Comparison of ENCODE assay signal across 8 mouse cellular contexts in the genomic region with DNA sequence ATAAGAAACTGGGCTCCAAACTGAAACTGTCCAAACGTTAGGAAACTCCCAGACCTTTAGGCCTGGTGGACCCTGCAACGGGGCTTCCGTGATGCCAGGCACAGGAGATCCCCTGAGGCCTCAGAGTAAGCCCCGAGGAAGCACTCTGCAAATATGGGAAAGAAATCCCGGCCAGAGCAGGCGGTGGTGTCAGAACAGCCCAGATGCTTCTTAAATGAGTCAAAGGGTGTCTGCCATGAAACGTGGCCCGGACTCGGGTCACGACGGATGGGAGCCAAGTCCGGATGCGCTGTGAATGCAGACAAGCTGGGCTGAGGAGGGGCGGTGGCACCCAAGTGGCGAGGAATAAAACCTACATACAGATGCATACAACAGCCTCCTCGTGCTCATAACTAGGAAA. TPM values are rescaled to one million over a fixed set of nuclear protein-coding genes. Genes with fewer than 3 reads are reported as not detected.
DNase-seq lines count a peak whose midpoint lies in the region; ATAC-seq lines count a peak whose summit lies in the region.

No protein-coding gene starts in this region.

- H3K9ac ChIP-seq in forebrain, embryonic 13.5 days = no peak overlapping the region
- H3K9ac ChIP-seq in hindbrain, embryonic 11.5 days (ENCODE audit: low read depth, low read length) = no peak overlapping the region
- H3K9ac ChIP-seq in limb, embryonic 13.5 days = peak overlapping the region; percentile 39; the same call in 1 of the 2 replicates
- no peak overlapping the region for H3K9ac ChIP-seq in midbrain, embryonic 16.5 days (ENCODE audit: low read depth, low read length)

- H3K4me3 ChIP-seq in forebrain, embryonic 13.5 days = no peak overlapping the region; the same call in 1 of the 2 replicates
- H3K4me3 ChIP-seq in hindbrain, embryonic 11.5 days (ENCODE audit: low read depth, low read length) = no peak overlapping the region
- H3K4me3 ChIP-seq in limb, embryonic 13.5 days = peak overlapping the region; percentile 20
- no peak overlapping the region for H3K4me3 ChIP-seq in midbrain, embryonic 16.5 days (ENCODE audit: low read depth, low read length)

- H3K4me2 ChIP-seq in forebrain, embryonic 13.5 days = peak overlapping the region; percentile 46
- H3K4me2 ChIP-seq in hindbrain, embryonic 11.5 days (replicated peaks; ENCODE audit: low read depth, low read length) = peak overlapping the region; percentile 29
- H3K4me2 ChIP-seq in limb, embryonic 13.5 days (replicated peaks) = peak overlapping the region; percentile 49
- peak overlapping the region; percentile 17 for H3K4me2 ChIP-seq in midbrain, embryonic 16.5 days (ENCODE audit: low read length)

- WGBS in forebrain, embryonic 13.5 days = 4% methylated on average over 16 of the region's 16 CpGs
- under 1% methylated on average over 16 of the region's 16 CpGs for WGBS in hindbrain, embryonic 11.5 days
- WGBS in limb, embryonic 13.5 days = 6% methylated on average over 16 of the region's 16 CpGs
- 3% methylated on average over 16 of the region's 16 CpGs for WGBS in midbrain, embryonic 16.5 days

- 0 out of 2 replicates have a peak, but pooled peaks cover 3% of the 10 kb centered on the region for H3K27me3 ChIP-seq in forebrain, embryonic 13.5 days
- no peaks in the 10 kb centered on the region for H3K27me3 ChIP-seq in hindbrain, embryonic 11.5 days (ENCODE audit: control insufficient read depth, insufficient read depth, low read length)
- H3K27me3 ChIP-seq in limb, embryonic 13.5 days = no peaks in the 10 kb centered on the region
- peaks cover 2% of the 10 kb centered on the region; the same call in 1 of the 2 replicates for H3K27me3 ChIP-seq in midbrain, embryonic 16.5 days (ENCODE audit: control insufficient read depth, insufficient read depth, low read depth, low read length)

- DNase-seq in urinary bladder, adult 18-20 months (ENCODE audit: low spot score in 2 of 2) = peak; percentile 52 to 56
- no peak for DNase-seq in urinary bladder, postnatal 10 days (ENCODE audit: low spot score)
- DNase-seq in hindbrain, embryonic 11.5 days (ENCODE audit: low spot score) = peak; percentile 84
- DNase-seq in urinary bladder, postnatal 36 days (ENCODE audit: low spot score in 2 of 2) = peak; percentile 44 to 46
- no peak for DNase-seq in right cerebral cortex, postnatal 36 days (ENCODE audit: low spot score in 2 of 2)

- H3K27ac ChIP-seq in forebrain, embryonic 13.5 days = no peak overlapping the region
- H3K27ac ChIP-seq in hindbrain, embryonic 11.5 days (ENCODE audit: low read depth, low read length) = peak overlapping the region; percentile 48
- H3K27ac ChIP-seq in limb, embryonic 13.5 days = 0 out of 2 replicates have a peak overlapping the region, but pooled peaks have one; percentile 34
- no peak overlapping the region for H3K27ac ChIP-seq in midbrain, embryonic 16.5 days (ENCODE audit: low read length)

- H3K4me1 ChIP-seq in forebrain, embryonic 13.5 days = peaks cover 33% of the 10 kb centered on the region
- H3K4me1 ChIP-seq in hindbrain, embryonic 11.5 days (replicated peaks; ENCODE audit: control insufficient read depth, insufficient read depth, low read length) = peaks cover 16% of the 10 kb centered on the region
- H3K4me1 ChIP-seq in limb, embryonic 13.5 days = peaks cover 44% of the 10 kb centered on the region
- peaks cover 10% of the 10 kb centered on the region for H3K4me1 ChIP-seq in midbrain, embryonic 16.5 days (ENCODE audit: control insufficient read depth, insufficient read depth, low read length)

- ATAC-seq in forebrain, embryonic 13.5 days = peak; percentile 28; the same call in 1 of the 2 replicates
- ATAC-seq in hindbrain, embryonic 11.5 days (ENCODE audit: low FRiP score) = peak; percentile 39; the same call in 1 of the 2 replicates
- ATAC-seq in limb, embryonic 13.5 days (ENCODE audit: low FRiP score, low read depth) = no peak
- ATAC-seq in midbrain, embryonic 16.5 days = 0 out of 2 replicates have a peak, but pooled peaks have one; percentile 36

- no peaks in the 10 kb centered on the region for H3K9me3 ChIP-seq in forebrain, embryonic 13.5 days (replicated peaks)
- no peaks in the 10 kb centered on the region for H3K9me3 ChIP-seq in hindbrain, embryonic 11.5 days (ENCODE audit: control insufficient read depth, low read length)
- no peaks in the 10 kb centered on the region for H3K9me3 ChIP-seq in limb, embryonic 13.5 days
- no peaks in the 10 kb centered on the region for H3K9me3 ChIP-seq in midbrain, embryonic 16.5 days (replicated peaks; ENCODE audit: control insufficient read depth, low read length, poor library complexity, severe bottlenecking)

- no peaks in the 10 kb centered on the region for H3K36me3 ChIP-seq in forebrain, embryonic 13.5 days (ENCODE audit: poor library complexity, severe bottlenecking)
- H3K36me3 ChIP-seq in hindbrain, embryonic 11.5 days (ENCODE audit: control insufficient read depth, insufficient read depth, low read length) = no peaks in the 10 kb centered on the region
- no peaks in the 10 kb centered on the region for H3K36me3 ChIP-seq in limb, embryonic 13.5 days
- no peaks in the 10 kb centered on the region for H3K36me3 ChIP-seq in midbrain, embryonic 16.5 days (ENCODE audit: control insufficient read depth, insufficient read depth, low read length)

RNA-seq across cellular contexts. Expression of a gene that starts 11.6 kb away (rescaled TPM):
- polyA plus RNA-seq in forebrain, embryonic 13.5 days (2015; fragmentation: Nextera tagmentation; extraction: Ambion mirVana) = not detected in 2 replicates
- polyA plus RNA-seq in hindbrain, embryonic 11.5 days (2014; fragmentation: Nextera tagmentation; extraction: Ambion mirVana) = not detected in 2 replicates
- 0.37 and 0.42 TPM in 2 replicates for polyA plus RNA-seq in limb, embryonic 13.5 days (2015; fragmentation: Nextera tagmentation; extraction: Ambion mirVana)
- polyA plus RNA-seq in midbrain, embryonic 16.5 days (2015; fragmentation: Nextera tagmentation; extraction: Ambion mirVana) = not detected in 2 replicates

RNA-seq across cellular contexts. Expression of a gene that starts 22.4 kb away (rescaled TPM):
- polyA plus RNA-seq in forebrain, embryonic 13.5 days (2015; fragmentation: Nextera tagmentation; extraction: Ambion mirVana) = not detected in 2 replicates
- polyA plus RNA-seq in hindbrain, embryonic 11.5 days (2014; fragmentation: Nextera tagmentation; extraction: Ambion mirVana) = not detected in 2 replicates
- not detected in 2 replicates for polyA plus RNA-seq in limb, embryonic 13.5 days (2015; fragmentation: Nextera tagmentation; extraction: Ambion mirVana)
- polyA plus RNA-seq in midbrain, embryonic 16.5 days (2015; fragmentation: Nextera tagmentation; extraction: Ambion mirVana) = not detected in 2 replicates

RNA-seq across cellular contexts. Expression of a gene that starts 37.1 kb away (rescaled TPM):
- 0.13 and 0.14 TPM in 2 replicates for polyA plus RNA-seq in forebrain, embryonic 13.5 days (2015; fragmentation: Nextera tagmentation; extraction: Ambion mirVana)
- 1.9 and 2.7 TPM in 2 replicates for polyA plus RNA-seq in hindbrain, embryonic 11.5 days (2014; fragmentation: Nextera tagmentation; extraction: Ambion mirVana)
- 0.62 and 0.91 TPM in 2 replicates for polyA plus RNA-seq in limb, embryonic 13.5 days (2015; fragmentation: Nextera tagmentation; extraction: Ambion mirVana)
- 0.15 and 0.17 TPM in 2 replicates for polyA plus RNA-seq in midbrain, embryonic 16.5 days (2015; fragmentation: Nextera tagmentation; extraction: Ambion mirVana)

Comparison
In these comparisons a context has a peak if more than half of its experiments do, and no peak if none do; other contexts are left out.
1. DNase-seq: peak in urinary bladder, adult 18-20 months (2 of 2), hindbrain, embryonic 11.5 days (single experiment) and urinary bladder, postnatal 36 days (2 of 2); none in urinary bladder, postnatal 10 days (single experiment) and right cerebral cortex, postnatal 36 days (0 of 2).
2. H3K27ac ChIP-seq: peak in hindbrain, embryonic 11.5 days (single experiment) and limb, embryonic 13.5 days (single experiment); none in forebrain, embryonic 13.5 days (single experiment) and midbrain, embryonic 16.5 days (single experiment).
3. Peak in every context shown above with its lines, with median percentiles within 50 percentile points of each other: H3K4me2 ChIP-seq.